Mouse (Mus musculus): ENCODE measurements around the gene Lca5l. TPM values are rescaled to one million over a fixed set of nuclear protein-coding genes. Genes with fewer than 3 reads are reported as not detected.
A peak's percentile ranks its signal among the peaks of the same experiment; 100 is the strongest.
"Not testable (repeated sequence)": the region's sequence is repeated elsewhere in the genome, so short reads cannot be mapped to it uniquely, and the experiment has no call there.

The Lca5l gene
- polyA plus RNA-seq, 1 experiment from 2014 or later: 1.6 TPM

GRCm38 (mm10) chr16:96145110-96145800, 46.8 kb downstream of the Lca5l start, which contains the start of gene Wrb:
Wrb (plus strand) TSS chr16:96145407.
- Histone ChIP-seq H3K36me3 (no peaks in the 10 kb centered on the region), H3K4me2 (replicated peaks) (peak within 1 kb of the TSS; percentile 75), H3K9me3 (no peaks in the 10 kb centered on the region), H3K27ac (replicated peaks) (peak within 1 kb of the TSS; percentile 80), H3K4me1 (peaks cover 30% of the 10 kb centered on the region), H3K4me3 (peak within 1 kb of the TSS; percentile 97), H3K9ac (replicated peaks) (peak within 1 kb of the TSS; percentile 81), H3K27me3 (no peaks in the 10 kb centered on the region)
- under 1% methylated on average over 68 of the region's 68 CpGs for WGBS
- ATAC-seq (replicated peaks): peak; percentile 98

- H3K4me2 ChIP-seq (replicated peaks): peak overlapping the region; percentile 17; the same call in 1 of the 2 replicates
These were observed 47.3 kb downstream of the Lca5l start for GRCm38 (mm10) chr16:96144748-96145109.

GRCm38 (mm10) chr16:96128466-96128865, 63.6 kb downstream of the Lca5l start:
- Histone ChIP-seq H3K9ac (replicated peaks) (peak overlapping the region; percentile 86), H3K4me2 (replicated peaks) (peak overlapping the region; percentile 58), H3K36me3 (peaks cover 22% of the 10 kb centered on the region), H3K4me3 (peak overlapping the region; percentile 96), H3K27ac (replicated peaks) (peak overlapping the region; percentile 99), H3K9me3 (no peaks in the 10 kb centered on the region), H3K4me1 (peaks cover 38% of the 10 kb centered on the region), H3K27me3 (no peaks in the 10 kb centered on the region)
- 0% methylated on average over 9 of the region's 9 CpGs for WGBS
- ATAC-seq (replicated peaks): no peak

More at GRCm38 (mm10) chr16:96144748-96145109, 47.3 kb downstream of the Lca5l start:
- Histone ChIP-seq H3K4me1 (peaks cover 30% of the 10 kb centered on the region), H3K4me3 (peak overlapping the region; percentile 97)
- H3K9me3 ChIP-seq; H3K36me3 ChIP-seq; H3K27me3 ChIP-seq; H3K9ac ChIP-seq (replicated peaks); H3K27ac ChIP-seq (replicated peaks): not testable (repeated sequence)
- ATAC-seq (replicated peaks): peak; percentile 36
- 29% methylated on average over 6 of the region's 6 CpGs for WGBS

- Histone ChIP-seq H3K9me3 (no peaks in the 10 kb centered on the region), H3K4me1 (peaks cover 38% of the 10 kb centered on the region), H3K36me3 (peaks cover 28% of the 10 kb centered on the region), H3K4me2 (replicated peaks) (peak within 1 kb of the TSS; percentile 58), H3K27ac (replicated peaks) (peak within 1 kb of the TSS; percentile 99), H3K27me3 (no peaks in the 10 kb centered on the region), H3K9ac (replicated peaks) (peak within 1 kb of the TSS; percentile 86), H3K4me3 (peak within 1 kb of the TSS; percentile 96)
- peak; percentile 98 for ATAC-seq (replicated peaks)
- under 1% methylated on average over 49 of the region's 72 CpGs for WGBS
These were observed 64.3 kb downstream of the Lca5l start, which contains the start of gene Hmgn1 for GRCm38 (mm10) chr16:96127657-96128344. Hmgn1 (minus strand) TSS chr16:96127729.

- no peaks in the 10 kb centered on the region for H3K27me3 ChIP-seq
- peak overlapping the region; percentile 58 for H3K4me2 ChIP-seq (replicated peaks)
- peaks cover 38% of the 10 kb centered on the region for H3K4me1 ChIP-seq
- peak overlapping the region; percentile 96 for H3K4me3 ChIP-seq
- H3K9ac ChIP-seq (replicated peaks): peak overlapping the region; percentile 86
- no peaks in the 10 kb centered on the region for H3K9me3 ChIP-seq
- WGBS: under 1% methylated on average over 50 of the region's 52 CpGs
- H3K27ac ChIP-seq (replicated peaks): peak overlapping the region; percentile 99
- peaks cover 33% of the 10 kb centered on the region for H3K36me3 ChIP-seq
- ATAC-seq (replicated peaks): peak; percentile 78
These were observed 64.8 kb downstream of the Lca5l start for GRCm38 (mm10) chr16:96127288-96127656.

- 5% methylated on average over 19 of the region's 19 CpGs for WGBS
- Histone ChIP-seq H3K27ac (replicated peaks) (peak overlapping the region; percentile 99), H3K4me3 (peak overlapping the region; percentile 96), H3K4me2 (replicated peaks) (peak overlapping the region; percentile 58), H3K27me3 (no peaks in the 10 kb centered on the region), H3K9me3 (no peaks in the 10 kb centered on the region), H3K36me3 (peaks cover 36% of the 10 kb centered on the region), H3K9ac (replicated peaks) (peak overlapping the region; percentile 86), H3K4me1 (peaks cover 38% of the 10 kb centered on the region)
- no peak for ATAC-seq (replicated peaks)
These were observed 65.3 kb downstream of the Lca5l start for GRCm38 (mm10) chr16:96126684-96127171.

GRCm38 (mm10) chr16:96120022-96120623, 71.9 kb downstream of the Lca5l start:
- no peaks in the 10 kb centered on the region for H3K9me3 ChIP-seq
- H3K4me3 ChIP-seq: no peak overlapping the region
- no peak overlapping the region for H3K9ac ChIP-seq (replicated peaks)
- 79% methylated on average over 4 of the region's 4 CpGs for WGBS
- no peak for ATAC-seq (replicated peaks)
- no peaks in the 10 kb centered on the region for H3K27me3 ChIP-seq
- no peak overlapping the region for H3K27ac ChIP-seq (replicated peaks)
- peaks cover 15% of the 10 kb centered on the region for H3K4me1 ChIP-seq
- peaks cover 59% of the 10 kb centered on the region for H3K36me3 ChIP-seq
- H3K4me2 ChIP-seq (replicated peaks): no peak overlapping the region

GRCm38 (mm10) chr16:96114729-96115128, 77.3 kb downstream of the Lca5l start:
- 41% methylated on average over 4 of the region's 4 CpGs for WGBS
- H3K36me3 ChIP-seq: peaks cover 14% of the 10 kb centered on the region
- H3K9me3 ChIP-seq: no peaks in the 10 kb centered on the region
- no peaks in the 10 kb centered on the region for H3K27me3 ChIP-seq
- no peak overlapping the region for H3K4me3 ChIP-seq
- ATAC-seq (replicated peaks): no peak
- H3K27ac ChIP-seq (replicated peaks): no peak overlapping the region
- H3K9ac ChIP-seq (replicated peaks): no peak overlapping the region
- H3K4me2 ChIP-seq (replicated peaks): no peak overlapping the region
- no peaks in the 10 kb centered on the region for H3K4me1 ChIP-seq

GRCm38 (mm10) chr16:96112769-96113168, 79.3 kb downstream of the Lca5l start:
- H3K4me1 ChIP-seq: no peaks in the 10 kb centered on the region
- H3K9ac ChIP-seq (replicated peaks): no peak overlapping the region
- ATAC-seq (replicated peaks): no peak
- no peak overlapping the region for H3K4me3 ChIP-seq
- 63% methylated on average over 2 of the region's 2 CpGs for WGBS
- H3K27ac ChIP-seq (replicated peaks): no peak overlapping the region
- no peak overlapping the region for H3K4me2 ChIP-seq (replicated peaks)
- no peaks in the 10 kb centered on the region; the same call in 1 of the 2 replicates for H3K36me3 ChIP-seq
- H3K9me3 ChIP-seq: no peaks in the 10 kb centered on the region
- no peaks in the 10 kb centered on the region for H3K27me3 ChIP-seq

GRCm38 (mm10) chr16:96110655-96111345, 81.3 kb downstream of the Lca5l start:
- Histone ChIP-seq H3K9me3 (no peaks in the 10 kb centered on the region), H3K4me2 (replicated peaks) (no peak overlapping the region), H3K4me3 (no peak overlapping the region), H3K4me1 (no peaks in the 10 kb centered on the region), H3K27me3 (no peaks in the 10 kb centered on the region), H3K27ac (replicated peaks) (no peak overlapping the region), H3K9ac (replicated peaks) (no peak overlapping the region), H3K36me3 (no peaks in the 10 kb centered on the region)
- 91% methylated on average over 5 of the region's 5 CpGs for WGBS
- no peak for ATAC-seq (replicated peaks)

- no peaks in the 10 kb centered on the region for H3K4me1 ChIP-seq
- H3K4me2 ChIP-seq (replicated peaks): no peak overlapping the region
- WGBS: 72% methylated on average over 4 of the region's 4 CpGs
- no peak for ATAC-seq (replicated peaks)
- no peak overlapping the region for H3K9ac ChIP-seq (replicated peaks)
- no peak overlapping the region for H3K4me3 ChIP-seq
- no peaks in the 10 kb centered on the region for H3K9me3 ChIP-seq
- H3K27ac ChIP-seq (replicated peaks): no peak overlapping the region
- H3K36me3 ChIP-seq: no peaks in the 10 kb centered on the region
- H3K27me3 ChIP-seq: no peaks in the 10 kb centered on the region
These were observed 82.4 kb downstream of the Lca5l start for GRCm38 (mm10) chr16:96109673-96110072.

Data from forebrain, embryonic 15.5 days (tissue).